Mouse (Mus musculus): ENCODE measurements around the gene Lad1.
A peak's percentile ranks its signal among the peaks of the same experiment; 100 is the strongest.

GRCm38 (mm10) chr1:135850722-135851512 lies 32.5 kb downstream of the Lad1 start:
- TF ChIP-seq CTCF (IDR thresholded peaks at IDR 0.05; ENCODE audit: insufficient read depth, low read depth, low read length) (0 out of 2 replicates have a peak, but pooled peaks have one; percentile 22), POLR2A (IDR thresholded peaks at IDR 0.05; ENCODE audit: insufficient read depth, low read depth, low read length) (no peak)

Measured in olfactory bulb, adult 2 months (tissue).